Mouse (Mus musculus) heart, embryonic 10.5 days (tissue): ENCODE data around the gene Bod1. TPM values are rescaled to one million over a fixed set of nuclear protein-coding genes. Genes with fewer than 3 reads are reported as not detected.

Experiments
- DNase-seq: peaks from one replicate; pipeline ENCODE4 v3.0.0-alpha.2; 2017; ENCODE audit warnings: low spot score
- H3K27ac ChIP-seq: fragments of 300-500 bp; sonication (generic); 2 replicates; pipeline ENCODE4 v1.5.1; 2016; ENCODE audit warnings: mild to moderate bottlenecking
- H3K27me3 ChIP-seq: fragments of 300-500 bp; sonication (generic); 2 replicates; pipeline ENCODE4 v1.6.1; 2016; ENCODE audit warnings: mild to moderate bottlenecking; ENCODE audit not compliant: poor library complexity, insufficient read depth, severe bottlenecking
- H3K36me3 ChIP-seq: fragments of 300-500 bp; sonication (generic); 2 replicates; pipeline ENCODE4 v1.6.1; 2016; ENCODE audit warnings: mild to moderate bottlenecking, moderate library complexity
- H3K4me1 ChIP-seq: fragments of 300-500 bp; sonication (generic); 2 replicates; pipeline ENCODE4 v1.6.1; 2016; ENCODE audit warnings: mild to moderate bottlenecking
- H3K4me3 ChIP-seq: fragments of 300-500 bp; sonication (generic); 2 replicates; pipeline ENCODE4 v1.5.1; 2016; ENCODE audit warnings: mild to moderate bottlenecking, moderate library complexity
- H3K9me3 ChIP-seq: fragments of 300-500 bp; sonication (generic); 2 replicates; pipeline ENCODE4 v1.6.1; 2016; ENCODE audit warnings: mild to moderate bottlenecking, moderate library complexity
- WGBS: fragments of 180-500 bp; shearing (Covaris S2); methylation state at CpG from one replicate; pipeline ENCODE4 v1.1.7; 2016; 5-methylcytosine and 5-hydroxymethylcytosine counted together
- polyA plus RNA-seq: library from polyadenylated mRNA; unstranded; fragments of >200 nt; fragmentation: Nextera tagmentation; extraction: Ambion mirVana; gene quantifications from 2 replicates; pipeline ENCODE4 v1.2.1, GENCODE M21; 2016

The Bod1 gene
- polyA plus RNA-seq, 1 experiment from 2014 or later, result 81.7 TPM

- no peak overlapping the region for H3K4me3 ChIP-seq
- DNase-seq, result no peak
Observed at GRCm38 (mm10) chr11:31662214-31662613, 9.5 kb downstream of the Bod1 start.

GRCm38 (mm10) chr11:31657806-31658175, 13.9 kb downstream of the Bod1 start:
- Histone ChIP-seq H3K9me3 (no peaks in the 10 kb centered on the region), H3K36me3 (peaks cover 15% of the 10 kb centered on the region), H3K4me1 (no peaks in the 10 kb centered on the region), H3K27ac (no peak overlapping the region), H3K4me3 (no peak overlapping the region), H3K27me3 (no peaks in the 10 kb centered on the region)
- no peak for DNase-seq

More at GRCm38 (mm10) chr11:31662214-31662613, 9.5 kb downstream of the Bod1 start:
- no peak overlapping the region for H3K27ac ChIP-seq
- H3K36me3 ChIP-seq, result peaks cover 59% of the 10 kb centered on the region
- no peaks in the 10 kb centered on the region for H3K9me3 ChIP-seq
- H3K4me1 ChIP-seq, result peaks cover 4% of the 10 kb centered on the region; the same call in 1 of the 2 replicates
- 89% methylated on average over 7 of the region's 7 CpGs for WGBS
- H3K27me3 ChIP-seq, result no peaks in the 10 kb centered on the region

GRCm38 (mm10) chr11:31657168-31657805, 14.4 kb downstream of the Bod1 start:
- Histone ChIP-seq H3K27ac (no peak overlapping the region), H3K4me1 (no peaks in the 10 kb centered on the region), H3K27me3 (no peaks in the 10 kb centered on the region), H3K9me3 (no peaks in the 10 kb centered on the region), H3K36me3 (peaks cover 11% of the 10 kb centered on the region), H3K4me3 (no peak overlapping the region)
- WGBS, result 72% methylated on average over 5 of the region's 5 CpGs
- DNase-seq, result no peak

GRCm38 (mm10) chr11:31649507-31649906, 22.2 kb downstream of the Bod1 start:
- H3K27ac ChIP-seq, result no peak overlapping the region
- H3K9me3 ChIP-seq, result no peaks in the 10 kb centered on the region
- no peak for DNase-seq
- H3K4me1 ChIP-seq, result no peaks in the 10 kb centered on the region
- H3K36me3 ChIP-seq, result no peaks in the 10 kb centered on the region
- no peak overlapping the region for H3K4me3 ChIP-seq
- WGBS, result 66% methylated on average over 2 of the region's 2 CpGs
- H3K27me3 ChIP-seq, result no peaks in the 10 kb centered on the region

- Histone ChIP-seq H3K27ac (no peak overlapping the region), H3K4me1 (no peaks in the 10 kb centered on the region), H3K27me3 (no peaks in the 10 kb centered on the region), H3K4me3 (no peak overlapping the region), H3K36me3 (no peaks in the 10 kb centered on the region), H3K9me3 (no peaks in the 10 kb centered on the region)
- WGBS, result 82% methylated on average over 10 of the region's 10 CpGs
- DNase-seq, result no peak
Observed at GRCm38 (mm10) chr11:31647268-31647667, 24.4 kb downstream of the Bod1 start.

GRCm38 (mm10) chr11:31646571-31646970, 25.1 kb downstream of the Bod1 start:
- no peaks in the 10 kb centered on the region for H3K27me3 ChIP-seq
- no peaks in the 10 kb centered on the region for H3K36me3 ChIP-seq
- H3K4me3 ChIP-seq, result no peak overlapping the region
- no peaks in the 10 kb centered on the region for H3K4me1 ChIP-seq
- H3K27ac ChIP-seq, result no peak overlapping the region
- H3K9me3 ChIP-seq, result no peaks in the 10 kb centered on the region
- DNase-seq, result no peak
- 71% methylated on average over 1 of the region's 1 CpGs for WGBS

GRCm38 (mm10) chr11:31643120-31643519, 28.6 kb downstream of the Bod1 start:
- no peaks in the 10 kb centered on the region for H3K4me1 ChIP-seq
- H3K9me3 ChIP-seq, result no peaks in the 10 kb centered on the region
- H3K4me3 ChIP-seq, result no peak overlapping the region
- no peaks in the 10 kb centered on the region for H3K27me3 ChIP-seq
- DNase-seq, result no peak
- 67% methylated on average over 6 of the region's 6 CpGs for WGBS
- no peaks in the 10 kb centered on the region for H3K36me3 ChIP-seq
- H3K27ac ChIP-seq, result no peak overlapping the region

- Histone ChIP-seq H3K27ac (no peak overlapping the region), H3K9me3 (no peaks in the 10 kb centered on the region), H3K4me1 (no peaks in the 10 kb centered on the region), H3K36me3 (no peaks in the 10 kb centered on the region), H3K27me3 (no peaks in the 10 kb centered on the region), H3K4me3 (no peak overlapping the region)
- WGBS, result 40% methylated on average over 3 of the region's 3 CpGs
- no peak for DNase-seq
Observed at GRCm38 (mm10) chr11:31641066-31641810, 30.4 kb downstream of the Bod1 start.

- WGBS, result 76% methylated on average over 5 of the region's 5 CpGs
Observed at GRCm38 (mm10) chr11:31640187-31640586, 31.5 kb downstream of the Bod1 start.

GRCm38 (mm10) chr11:31637788-31638373, 33.8 kb downstream of the Bod1 start:
- DNase-seq, result peak; percentile 86
- Histone ChIP-seq H3K27ac (no peak overlapping the region), H3K9me3 (no peaks in the 10 kb centered on the region), H3K4me3 (no peak overlapping the region), H3K4me1 (no peaks in the 10 kb centered on the region), H3K36me3 (no peaks in the 10 kb centered on the region), H3K27me3 (no peaks in the 10 kb centered on the region)
- WGBS, result 26% methylated on average over 10 of the region's 10 CpGs

More at GRCm38 (mm10) chr11:31640187-31640586, 31.5 kb downstream of the Bod1 start:
- Histone ChIP-seq H3K4me1 (no peaks in the 10 kb centered on the region), H3K4me3 (no peak overlapping the region), H3K27ac (no peak overlapping the region), H3K27me3 (no peaks in the 10 kb centered on the region), H3K36me3 (no peaks in the 10 kb centered on the region), H3K9me3 (no peaks in the 10 kb centered on the region)
- DNase-seq, result no peak

- Histone ChIP-seq H3K36me3 (no peaks in the 10 kb centered on the region), H3K27me3 (no peaks in the 10 kb centered on the region), H3K27ac (no peak overlapping the region), H3K4me1 (no peaks in the 10 kb centered on the region), H3K4me3 (no peak overlapping the region), H3K9me3 (no peaks in the 10 kb centered on the region)
- WGBS, result 86% methylated on average over 5 of the region's 5 CpGs
- DNase-seq, result no peak
Observed at GRCm38 (mm10) chr11:31628700-31629099, 43.0 kb downstream of the Bod1 start.

GRCm38 (mm10) chr11:31620796-31621195, 50.9 kb downstream of the Bod1 start:
- no peaks in the 10 kb centered on the region for H3K9me3 ChIP-seq
- no peak for DNase-seq
- no peak overlapping the region for H3K4me3 ChIP-seq
- WGBS, result 52% methylated on average over 2 of the region's 2 CpGs
- no peaks in the 10 kb centered on the region for H3K4me1 ChIP-seq
- H3K36me3 ChIP-seq, result no peaks in the 10 kb centered on the region
- no peak overlapping the region for H3K27ac ChIP-seq
- H3K27me3 ChIP-seq, result no peaks in the 10 kb centered on the region

- Histone ChIP-seq H3K36me3 (no peaks in the 10 kb centered on the region), H3K27ac (no peak overlapping the region), H3K9me3 (no peaks in the 10 kb centered on the region), H3K4me3 (no peak overlapping the region), H3K4me1 (0 out of 2 replicates have a peak, but pooled peaks cover 4% of the 10 kb centered on the region), H3K27me3 (no peaks in the 10 kb centered on the region)
- no peak for DNase-seq
- 60% methylated on average over 3 of the region's 3 CpGs for WGBS
Observed at GRCm38 (mm10) chr11:31617797-31618196, 53.9 kb downstream of the Bod1 start.
